Mouse (Mus musculus): ENCODE results near the gene Agrp. TPM values are rescaled to one million over a fixed set of nuclear protein-coding genes. Genes with fewer than 3 reads are reported as not detected.
A peak's percentile ranks its signal among the peaks of the same experiment; 100 is the strongest.

The Agrp gene
- polyA plus RNA-seq, 1 experiment from 2014 or later = 1.4 TPM

GRCm38 (mm10) chr8:105626086-105626485 lies 11.1 kb downstream of the Agrp start:
- ATAC-seq = no peak
- Histone ChIP-seq H3K4me2 (ENCODE audit: low read length) (no peak overlapping the region), H3K4me1 (ENCODE audit: control insufficient read depth, insufficient read depth, low read length) (no peaks in the 10 kb centered on the region; the same call in 1 of the 2 replicates), H3K9ac (ENCODE audit: low read depth, low read length) (no peak overlapping the region), H3K27me3 (ENCODE audit: control insufficient read depth, insufficient read depth, low read depth, low read length) (no peaks in the 10 kb centered on the region), H3K4me3 (ENCODE audit: low read depth, low read length) (no peak overlapping the region), H3K27ac (ENCODE audit: low read length) (no peak overlapping the region), H3K9me3 (replicated peaks; ENCODE audit: control insufficient read depth, low read length, poor library complexity, severe bottlenecking) (no peaks in the 10 kb centered on the region), H3K36me3 (ENCODE audit: control insufficient read depth, insufficient read depth, low read length) (no peaks in the 10 kb centered on the region)
- 77% methylated on average over 1 of the region's 1 CpGs for WGBS

GRCm38 (mm10) chr8:105624831-105625230 lies 12.4 kb downstream of the Agrp start:
- Histone ChIP-seq H3K27ac (ENCODE audit: low read length) (no peak overlapping the region), H3K9ac (ENCODE audit: low read depth, low read length) (no peak overlapping the region), H3K36me3 (ENCODE audit: control insufficient read depth, insufficient read depth, low read length) (peaks cover 7% of the 10 kb centered on the region), H3K9me3 (replicated peaks; ENCODE audit: control insufficient read depth, low read length, poor library complexity, severe bottlenecking) (no peaks in the 10 kb centered on the region), H3K4me3 (ENCODE audit: low read depth, low read length) (no peak overlapping the region), H3K4me1 (ENCODE audit: control insufficient read depth, insufficient read depth, low read length) (no peaks in the 10 kb centered on the region; the same call in 1 of the 2 replicates), H3K27me3 (ENCODE audit: control insufficient read depth, insufficient read depth, low read depth, low read length) (no peaks in the 10 kb centered on the region), H3K4me2 (ENCODE audit: low read length) (no peak overlapping the region)
- ATAC-seq = no peak
- WGBS = 84% methylated on average over 1 of the region's 1 CpGs

- Histone ChIP-seq H3K9ac (ENCODE audit: low read depth, low read length) (no peak overlapping the region), H3K36me3 (ENCODE audit: control insufficient read depth, insufficient read depth, low read length) (peaks cover 10% of the 10 kb centered on the region), H3K27ac (ENCODE audit: low read length) (no peak overlapping the region), H3K4me2 (ENCODE audit: low read length) (no peak overlapping the region), H3K4me1 (ENCODE audit: control insufficient read depth, insufficient read depth, low read length) (no peaks in the 10 kb centered on the region; the same call in 1 of the 2 replicates), H3K27me3 (ENCODE audit: control insufficient read depth, insufficient read depth, low read depth, low read length) (no peaks in the 10 kb centered on the region), H3K4me3 (ENCODE audit: low read depth, low read length) (no peak overlapping the region), H3K9me3 (replicated peaks; ENCODE audit: control insufficient read depth, low read length, poor library complexity, severe bottlenecking) (no peaks in the 10 kb centered on the region)
- no peak for ATAC-seq
- WGBS = 64% methylated on average over 3 of the region's 3 CpGs
Observed at GRCm38 (mm10) chr8:105624401-105624800, 12.8 kb downstream of the Agrp start.

- H3K4me1 ChIP-seq (ENCODE audit: control insufficient read depth, insufficient read depth, low read length) = no peaks in the 10 kb centered on the region; the same call in 1 of the 2 replicates
- H3K9ac ChIP-seq (ENCODE audit: low read depth, low read length) = no peak overlapping the region
- peaks cover 11% of the 10 kb centered on the region for H3K36me3 ChIP-seq (ENCODE audit: control insufficient read depth, insufficient read depth, low read length)
- no peak overlapping the region for H3K4me3 ChIP-seq (ENCODE audit: low read depth, low read length)
- H3K9me3 ChIP-seq (replicated peaks; ENCODE audit: control insufficient read depth, low read length, poor library complexity, severe bottlenecking) = no peaks in the 10 kb centered on the region
- H3K27me3 ChIP-seq (ENCODE audit: control insufficient read depth, insufficient read depth, low read depth, low read length) = no peaks in the 10 kb centered on the region
- WGBS = 63% methylated on average over 7 of the region's 7 CpGs
- H3K27ac ChIP-seq (ENCODE audit: low read length) = no peak overlapping the region
- H3K4me2 ChIP-seq (ENCODE audit: low read length) = no peak overlapping the region
- ATAC-seq = no peak
Observed at GRCm38 (mm10) chr8:105623679-105624245, 13.4 kb downstream of the Agrp start.

- Histone ChIP-seq H3K4me3 (ENCODE audit: low read depth, low read length) (no peak overlapping the region), H3K4me2 (ENCODE audit: low read length) (no peak overlapping the region), H3K36me3 (ENCODE audit: control insufficient read depth, insufficient read depth, low read length) (peaks cover 15% of the 10 kb centered on the region), H3K4me1 (ENCODE audit: control insufficient read depth, insufficient read depth, low read length) (no peaks in the 10 kb centered on the region; the same call in 1 of the 2 replicates), H3K27me3 (ENCODE audit: control insufficient read depth, insufficient read depth, low read depth, low read length) (no peaks in the 10 kb centered on the region), H3K27ac (ENCODE audit: low read length) (no peak overlapping the region), H3K9ac (ENCODE audit: low read depth, low read length) (no peak overlapping the region), H3K9me3 (replicated peaks; ENCODE audit: control insufficient read depth, low read length, poor library complexity, severe bottlenecking) (no peaks in the 10 kb centered on the region)
- WGBS = 32% methylated on average over 5 of the region's 5 CpGs
- no peak for ATAC-seq
Observed at GRCm38 (mm10) chr8:105623118-105623517, 14.1 kb downstream of the Agrp start.

- H3K4me1 ChIP-seq (ENCODE audit: control insufficient read depth, insufficient read depth, low read length) = no peaks in the 10 kb centered on the region; the same call in 1 of the 2 replicates
- H3K27me3 ChIP-seq (ENCODE audit: control insufficient read depth, insufficient read depth, low read depth, low read length) = no peaks in the 10 kb centered on the region
- peak; percentile 87 for ATAC-seq
- peak overlapping the region; percentile 54 for H3K27ac ChIP-seq (ENCODE audit: low read length)
- peaks cover 20% of the 10 kb centered on the region for H3K36me3 ChIP-seq (ENCODE audit: control insufficient read depth, insufficient read depth, low read length)
- no peak overlapping the region for H3K4me2 ChIP-seq (ENCODE audit: low read length)
- no peaks in the 10 kb centered on the region for H3K9me3 ChIP-seq (replicated peaks; ENCODE audit: control insufficient read depth, low read length, poor library complexity, severe bottlenecking)
- H3K9ac ChIP-seq (ENCODE audit: low read depth, low read length) = 0 out of 2 replicates have a peak overlapping the region, but pooled peaks have one; percentile 31
- H3K4me3 ChIP-seq (ENCODE audit: low read depth, low read length) = no peak overlapping the region
- WGBS = 7% methylated on average over 8 of the region's 8 CpGs
Observed at GRCm38 (mm10) chr8:105622421-105622920, 14.7 kb downstream of the Agrp start.

GRCm38 (mm10) chr8:105621841-105622240 lies 15.4 kb downstream of the Agrp start:
- Histone ChIP-seq H3K27ac (ENCODE audit: low read length) (peak overlapping the region; percentile 54), H3K9me3 (replicated peaks; ENCODE audit: control insufficient read depth, low read length, poor library complexity, severe bottlenecking) (no peaks in the 10 kb centered on the region), H3K27me3 (ENCODE audit: control insufficient read depth, insufficient read depth, low read depth, low read length) (no peaks in the 10 kb centered on the region), H3K4me2 (ENCODE audit: low read length) (no peak overlapping the region), H3K9ac (ENCODE audit: low read depth, low read length) (0 out of 2 replicates have a peak overlapping the region, but pooled peaks have one; percentile 31), H3K36me3 (ENCODE audit: control insufficient read depth, insufficient read depth, low read length) (peaks cover 25% of the 10 kb centered on the region), H3K4me3 (ENCODE audit: low read depth, low read length) (no peak overlapping the region), H3K4me1 (ENCODE audit: control insufficient read depth, insufficient read depth, low read length) (no peaks in the 10 kb centered on the region; the same call in 1 of the 2 replicates)
- no peak for ATAC-seq
- WGBS = 53% methylated on average over 4 of the region's 4 CpGs

GRCm38 (mm10) chr8:105620946-105621720 lies 16.1 kb downstream of the Agrp start:
- Histone ChIP-seq H3K27ac (ENCODE audit: low read length) (no peak overlapping the region), H3K9ac (ENCODE audit: low read depth, low read length) (no peak overlapping the region)

GRCm38 (mm10) chr8:105620211-105620610 lies 17.0 kb downstream of the Agrp start:
- Histone ChIP-seq H3K4me2 (ENCODE audit: low read length) (no peak overlapping the region), H3K9me3 (replicated peaks; ENCODE audit: control insufficient read depth, low read length, poor library complexity, severe bottlenecking) (no peaks in the 10 kb centered on the region), H3K27me3 (ENCODE audit: control insufficient read depth, insufficient read depth, low read depth, low read length) (no peaks in the 10 kb centered on the region), H3K4me1 (ENCODE audit: control insufficient read depth, insufficient read depth, low read length) (no peaks in the 10 kb centered on the region; the same call in 1 of the 2 replicates), H3K27ac (ENCODE audit: low read length) (no peak overlapping the region), H3K4me3 (ENCODE audit: low read depth, low read length) (no peak overlapping the region), H3K9ac (ENCODE audit: low read depth, low read length) (no peak overlapping the region), H3K36me3 (ENCODE audit: control insufficient read depth, insufficient read depth, low read length) (peaks cover 31% of the 10 kb centered on the region)
- 89% methylated on average over 19 of the region's 19 CpGs for WGBS
- ATAC-seq = no peak

More at GRCm38 (mm10) chr8:105620946-105621720, 16.1 kb downstream of the Agrp start:
- no peaks in the 10 kb centered on the region for H3K9me3 ChIP-seq (replicated peaks; ENCODE audit: control insufficient read depth, low read length, poor library complexity, severe bottlenecking)
- H3K36me3 ChIP-seq (ENCODE audit: control insufficient read depth, insufficient read depth, low read length) = peaks cover 26% of the 10 kb centered on the region
- no peak overlapping the region for H3K4me3 ChIP-seq (ENCODE audit: low read depth, low read length)
- no peak overlapping the region for H3K4me2 ChIP-seq (ENCODE audit: low read length)
- WGBS = 88% methylated on average over 21 of the region's 21 CpGs
- H3K4me1 ChIP-seq (ENCODE audit: control insufficient read depth, insufficient read depth, low read length) = no peaks in the 10 kb centered on the region; the same call in 1 of the 2 replicates
- no peaks in the 10 kb centered on the region for H3K27me3 ChIP-seq (ENCODE audit: control insufficient read depth, insufficient read depth, low read depth, low read length)
- no peak for ATAC-seq
